Mouse (Mus musculus): ENCODE measurements at regions not wholly inside any gene's neighbourhood (a gene's known extent, or its start where the extent isn't known, plus 50 kb on each side); places are given as distances from the start of the nearest gene placed in this dataset.

DNA sequence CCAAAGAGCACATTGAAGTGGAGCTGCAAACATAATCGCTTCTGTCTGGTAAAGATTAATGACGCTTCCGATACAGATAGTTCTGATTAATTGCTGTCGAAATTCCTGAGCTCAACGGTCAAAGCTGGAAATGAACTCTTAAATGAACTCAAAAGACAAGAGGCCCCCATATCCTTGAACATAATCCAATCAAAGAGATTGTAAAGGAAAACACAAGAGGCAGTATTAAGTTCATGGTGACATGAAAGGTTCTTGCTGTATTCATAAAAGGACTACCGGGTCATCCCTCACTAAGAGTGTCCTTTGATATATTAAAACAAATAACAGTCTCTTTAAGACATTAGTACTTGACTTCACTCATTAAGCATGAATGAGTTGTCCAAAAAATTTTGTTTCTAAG, 225.4 kb upstream of the Pdzrn3 start:
- Histone ChIP-seq H3K9ac (replicated peaks; ENCODE audit: low read depth, low read length) (no peak overlapping the region), H3K4me2 (replicated peaks; ENCODE audit: low read depth, low read length) (no peak overlapping the region), H3K9me3 (ENCODE audit: control insufficient read depth, low read depth, low read length) (no peaks in the 10 kb centered on the region), H3K4me3 (ENCODE audit: low read depth, low read length) (no peak overlapping the region), H3K36me3 (ENCODE audit: control insufficient read depth, insufficient read depth, low read length) (no peaks in the 10 kb centered on the region), H3K27me3 (ENCODE audit: control insufficient read depth, insufficient read depth, low read length) (no peaks in the 10 kb centered on the region), H3K4me1 (ENCODE audit: control insufficient read depth, insufficient read depth, low read length) (no peaks in the 10 kb centered on the region), H3K27ac (ENCODE audit: low read length) (no peak overlapping the region)
- no peak for ATAC-seq (ENCODE audit: insufficient number of reproducible peaks, insufficient read depth, low FRiP score, low read depth)
- WGBS = 25% methylated on average over 6 of the region's 6 CpGs

DNA sequence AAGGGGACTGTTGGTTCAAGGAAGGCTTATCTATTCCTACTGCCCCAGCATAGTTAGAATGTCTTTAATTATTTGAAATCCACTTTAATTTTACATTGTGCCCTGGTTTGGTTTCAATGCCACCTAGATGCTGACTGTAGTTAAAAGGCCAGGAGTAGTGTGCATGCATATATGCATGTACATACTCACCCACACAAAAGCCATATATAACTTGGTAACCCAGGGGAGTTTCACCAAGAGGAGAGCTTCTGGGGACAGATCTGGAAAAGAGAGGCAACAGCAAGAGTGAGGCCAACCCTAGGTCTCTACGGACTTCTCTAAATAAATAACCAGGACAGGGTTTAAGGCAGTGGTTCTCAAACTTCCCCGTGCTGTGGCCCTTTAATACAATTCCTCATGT, 219.3 kb upstream of the Pdzrn3 start:
- H3K27ac ChIP-seq (ENCODE audit: low read length) = no peak overlapping the region
- H3K27me3 ChIP-seq (ENCODE audit: control insufficient read depth, insufficient read depth, low read length) = no peaks in the 10 kb centered on the region
- no peak overlapping the region for H3K9ac ChIP-seq (replicated peaks; ENCODE audit: low read depth, low read length)
- H3K36me3 ChIP-seq (ENCODE audit: control insufficient read depth, insufficient read depth, low read length) = no peaks in the 10 kb centered on the region
- ATAC-seq (ENCODE audit: insufficient number of reproducible peaks, insufficient read depth, low FRiP score, low read depth) = no peak
- H3K4me1 ChIP-seq (ENCODE audit: control insufficient read depth, insufficient read depth, low read length) = 0 out of 2 replicates have a peak, but pooled peaks cover 2% of the 10 kb centered on the region
- no peaks in the 10 kb centered on the region for H3K9me3 ChIP-seq (ENCODE audit: control insufficient read depth, low read depth, low read length)
- 76% methylated on average over 2 of the region's 2 CpGs for WGBS
- no peak overlapping the region for H3K4me3 ChIP-seq (ENCODE audit: low read depth, low read length)
- no peak overlapping the region for H3K4me2 ChIP-seq (replicated peaks; ENCODE audit: low read depth, low read length)

DNA sequence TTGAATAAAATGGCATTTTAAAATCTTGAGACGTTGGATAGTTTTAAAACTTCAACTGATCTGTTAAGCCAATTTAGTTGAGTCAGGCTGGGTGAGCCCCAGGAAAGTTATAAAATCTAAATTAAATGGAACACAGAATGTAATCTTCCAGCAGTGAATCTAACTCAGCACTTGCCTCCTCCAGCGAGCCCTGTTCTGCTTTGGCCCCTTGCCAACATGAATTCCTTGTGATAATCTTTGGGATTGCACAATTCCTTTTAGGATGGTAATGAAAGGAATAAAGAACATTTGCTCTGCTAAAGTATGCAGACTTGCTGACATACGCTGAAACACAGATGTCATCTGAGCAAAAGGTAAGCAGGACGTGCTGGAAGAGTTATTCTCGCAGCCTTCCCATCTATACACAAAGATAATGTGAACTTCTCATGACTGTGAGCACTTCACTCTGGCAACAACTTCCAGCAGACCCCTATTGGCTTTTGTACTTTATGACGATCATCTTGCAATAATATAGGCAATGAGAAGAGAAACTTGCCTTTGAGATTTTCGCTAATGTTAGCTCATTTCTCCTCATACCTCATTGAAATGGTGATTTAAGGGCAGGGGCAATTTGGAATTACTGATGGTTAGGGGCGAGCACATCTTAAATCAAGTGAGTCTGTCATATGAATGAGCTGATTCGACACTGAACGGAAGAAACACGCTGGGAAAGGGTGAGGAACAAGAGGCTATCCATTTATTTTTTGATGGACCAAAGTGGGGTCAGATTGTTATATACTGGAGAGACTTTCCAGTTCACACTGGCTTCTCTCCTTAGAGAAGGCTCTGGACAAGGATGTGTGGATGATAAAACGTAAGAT, 216.3 kb upstream of the Pdzrn3 start:
- Histone ChIP-seq H3K9me3 (ENCODE audit: control insufficient read depth, low read depth, low read length) (no peaks in the 10 kb centered on the region), H3K9ac (replicated peaks; ENCODE audit: low read depth, low read length) (no peak overlapping the region), H3K4me1 (ENCODE audit: control insufficient read depth, insufficient read depth, low read length) (0 out of 2 replicates have a peak, but pooled peaks cover 2% of the 10 kb centered on the region), H3K36me3 (ENCODE audit: control insufficient read depth, insufficient read depth, low read length) (no peaks in the 10 kb centered on the region), H3K27ac (ENCODE audit: low read length) (no peak overlapping the region), H3K4me2 (replicated peaks; ENCODE audit: low read depth, low read length) (no peak overlapping the region), H3K27me3 (ENCODE audit: control insufficient read depth, insufficient read depth, low read length) (no peaks in the 10 kb centered on the region), H3K4me3 (ENCODE audit: low read depth, low read length) (no peak overlapping the region)
- ATAC-seq (ENCODE audit: insufficient number of reproducible peaks, insufficient read depth, low FRiP score, low read depth) = no peak
- WGBS = 42% methylated on average over 12 of the region's 12 CpGs

DNA sequence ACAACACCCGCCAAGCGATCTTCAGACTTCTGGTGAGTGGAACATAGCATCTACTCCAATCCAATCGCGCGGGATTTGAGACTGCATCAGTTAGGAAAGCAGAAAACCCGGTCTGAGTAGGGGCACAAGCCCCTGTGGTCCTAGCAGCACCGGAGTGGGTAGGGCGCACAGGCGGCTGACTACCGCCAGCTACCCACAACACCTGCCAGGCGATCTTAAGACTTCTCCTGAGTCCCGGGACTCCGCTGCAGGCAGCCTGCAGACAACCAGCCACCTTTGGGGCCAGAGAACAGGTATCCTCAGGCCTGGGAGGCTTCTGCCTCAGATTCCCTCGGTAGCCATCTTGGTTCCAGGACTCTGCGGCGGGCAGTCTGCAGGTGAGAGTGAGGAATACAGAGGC, 208.2 kb upstream of the Pdzrn3 start:
- H3K27ac ChIP-seq (ENCODE audit: low read length) = no peak overlapping the region
- WGBS = 80% methylated on average over 16 of the region's 16 CpGs

DNA sequence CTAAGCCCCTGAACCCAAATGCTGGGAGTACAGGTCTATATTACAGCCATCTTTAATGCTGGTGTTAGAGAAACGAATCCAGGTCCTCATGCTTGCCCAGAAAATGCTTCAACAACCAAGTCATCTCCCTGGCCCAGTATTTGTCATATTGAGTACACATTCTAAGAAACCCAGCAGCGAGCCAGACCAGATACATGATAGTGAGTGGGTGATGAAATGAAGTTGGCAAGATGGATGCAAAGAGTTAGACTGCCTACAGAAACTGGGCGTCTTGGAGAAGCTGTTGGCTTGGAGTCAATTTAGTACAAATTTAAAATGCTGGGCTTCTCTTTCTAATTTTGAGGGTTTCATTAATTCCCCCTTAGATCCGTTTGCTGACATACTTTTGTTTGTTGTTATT, 203.1 kb upstream of the Pdzrn3 start:
- H3K27ac ChIP-seq (ENCODE audit: low read length) = no peak overlapping the region
- no peaks in the 10 kb centered on the region for H3K9me3 ChIP-seq (ENCODE audit: control insufficient read depth, low read depth, low read length)
- H3K4me1 ChIP-seq (ENCODE audit: control insufficient read depth, insufficient read depth, low read length) = no peaks in the 10 kb centered on the region
- ATAC-seq (ENCODE audit: insufficient number of reproducible peaks, insufficient read depth, low FRiP score, low read depth) = no peak
- no peaks in the 10 kb centered on the region for H3K36me3 ChIP-seq (ENCODE audit: control insufficient read depth, insufficient read depth, low read length)
- 81% methylated on average over 4 of the region's 4 CpGs for WGBS
- no peak overlapping the region for H3K4me2 ChIP-seq (replicated peaks; ENCODE audit: low read depth, low read length)
- H3K27me3 ChIP-seq (ENCODE audit: control insufficient read depth, insufficient read depth, low read length) = no peaks in the 10 kb centered on the region
- H3K4me3 ChIP-seq (ENCODE audit: low read depth, low read length) = no peak overlapping the region
- no peak overlapping the region for H3K9ac ChIP-seq (replicated peaks; ENCODE audit: low read depth, low read length)

More for the DNA sequence above, 208.2 kb upstream of the Pdzrn3 start:
- no peaks in the 10 kb centered on the region for H3K9me3 ChIP-seq (ENCODE audit: control insufficient read depth, low read depth, low read length)
- no peak overlapping the region for H3K9ac ChIP-seq (replicated peaks; ENCODE audit: low read depth, low read length)
- H3K36me3 ChIP-seq (ENCODE audit: control insufficient read depth, insufficient read depth, low read length) = no peaks in the 10 kb centered on the region
- no peaks in the 10 kb centered on the region for H3K27me3 ChIP-seq (ENCODE audit: control insufficient read depth, insufficient read depth, low read length)
- no peak overlapping the region for H3K4me2 ChIP-seq (replicated peaks; ENCODE audit: low read depth, low read length)
- no peak for ATAC-seq (ENCODE audit: insufficient number of reproducible peaks, insufficient read depth, low FRiP score, low read depth)
- H3K4me3 ChIP-seq (ENCODE audit: low read depth, low read length) = no peak overlapping the region
- no peaks in the 10 kb centered on the region for H3K4me1 ChIP-seq (ENCODE audit: control insufficient read depth, insufficient read depth, low read length)

DNA sequence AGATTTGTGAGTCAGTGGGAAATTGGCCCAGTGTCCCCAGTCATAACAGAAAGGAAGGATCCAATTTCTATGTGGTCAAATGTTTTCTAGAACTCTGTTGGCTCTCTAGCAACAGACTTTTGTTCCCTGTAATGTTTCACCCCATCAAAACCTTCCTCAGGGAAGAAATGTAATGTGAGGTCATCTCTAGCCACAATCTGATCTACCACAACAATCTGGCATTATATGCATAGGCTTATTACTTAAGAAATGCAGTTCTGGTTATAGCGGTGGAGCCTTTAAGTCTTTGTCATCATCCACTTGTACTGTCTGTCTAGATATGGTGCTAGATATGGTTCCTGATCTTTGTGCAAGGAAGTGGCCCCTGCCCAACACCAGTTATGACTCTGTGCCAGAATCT, 178.4 kb upstream of the Pdzrn3 start:
- no peak overlapping the region for H3K4me3 ChIP-seq (ENCODE audit: low read depth, low read length)
- H3K4me2 ChIP-seq (replicated peaks; ENCODE audit: low read depth, low read length) = no peak overlapping the region
- no peak for ATAC-seq (ENCODE audit: insufficient number of reproducible peaks, insufficient read depth, low FRiP score, low read depth)
- no peak overlapping the region for H3K9ac ChIP-seq (replicated peaks; ENCODE audit: low read depth, low read length)
- no peaks in the 10 kb centered on the region for H3K4me1 ChIP-seq (ENCODE audit: control insufficient read depth, insufficient read depth, low read length)
- no peaks in the 10 kb centered on the region for H3K36me3 ChIP-seq (ENCODE audit: control insufficient read depth, insufficient read depth, low read length)
- H3K9me3 ChIP-seq (ENCODE audit: control insufficient read depth, low read depth, low read length) = no peaks in the 10 kb centered on the region
- no peaks in the 10 kb centered on the region for H3K27me3 ChIP-seq (ENCODE audit: control insufficient read depth, insufficient read depth, low read length)
- H3K27ac ChIP-seq (ENCODE audit: low read length) = no peak overlapping the region
- WGBS = 97% methylated on average over 1 of the region's 1 CpGs

DNA sequence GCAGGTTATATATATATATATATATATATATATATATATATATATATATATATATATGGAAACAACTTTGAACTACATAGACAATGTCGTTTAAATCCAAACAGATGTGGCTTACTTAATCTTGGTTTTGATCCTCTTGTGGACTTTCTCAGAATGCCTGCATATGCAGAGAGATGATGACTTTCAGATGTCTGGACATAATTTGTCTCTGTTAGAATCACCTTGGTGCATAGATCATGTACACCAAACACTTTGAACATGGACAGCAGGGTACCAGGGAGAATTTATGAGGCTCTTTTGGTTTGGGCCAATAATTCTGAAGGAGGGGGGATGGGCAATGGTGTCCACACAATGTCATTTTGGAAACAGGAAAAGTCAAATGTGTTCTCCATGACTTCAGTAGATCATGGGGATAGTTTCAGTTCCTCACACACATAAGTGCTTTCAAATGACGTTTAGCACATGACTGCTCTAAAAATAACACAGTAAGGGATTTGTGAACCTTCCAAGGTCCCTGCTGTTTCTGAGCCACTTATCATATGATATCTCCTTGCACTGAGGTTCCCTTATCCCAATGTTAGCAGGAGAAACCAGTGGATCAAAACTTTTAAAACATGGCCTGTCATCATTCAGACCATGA, 177.4 kb upstream of the Pdzrn3 start:
- H3K4me3 ChIP-seq (ENCODE audit: low read depth, low read length) = no peak overlapping the region
- no peaks in the 10 kb centered on the region for H3K9me3 ChIP-seq (ENCODE audit: control insufficient read depth, low read depth, low read length)
- no peaks in the 10 kb centered on the region for H3K4me1 ChIP-seq (ENCODE audit: control insufficient read depth, insufficient read depth, low read length)
- 28% methylated on average over 2 of the region's 2 CpGs for WGBS
- H3K4me2 ChIP-seq (replicated peaks; ENCODE audit: low read depth, low read length) = no peak overlapping the region
- no peaks in the 10 kb centered on the region for H3K36me3 ChIP-seq (ENCODE audit: control insufficient read depth, insufficient read depth, low read length)
- H3K9ac ChIP-seq (replicated peaks; ENCODE audit: low read depth, low read length) = no peak overlapping the region
- ATAC-seq (ENCODE audit: insufficient number of reproducible peaks, insufficient read depth, low FRiP score, low read depth) = no peak
- H3K27me3 ChIP-seq (ENCODE audit: control insufficient read depth, insufficient read depth, low read length) = no peaks in the 10 kb centered on the region
- no peak overlapping the region for H3K27ac ChIP-seq (ENCODE audit: low read length)

DNA sequence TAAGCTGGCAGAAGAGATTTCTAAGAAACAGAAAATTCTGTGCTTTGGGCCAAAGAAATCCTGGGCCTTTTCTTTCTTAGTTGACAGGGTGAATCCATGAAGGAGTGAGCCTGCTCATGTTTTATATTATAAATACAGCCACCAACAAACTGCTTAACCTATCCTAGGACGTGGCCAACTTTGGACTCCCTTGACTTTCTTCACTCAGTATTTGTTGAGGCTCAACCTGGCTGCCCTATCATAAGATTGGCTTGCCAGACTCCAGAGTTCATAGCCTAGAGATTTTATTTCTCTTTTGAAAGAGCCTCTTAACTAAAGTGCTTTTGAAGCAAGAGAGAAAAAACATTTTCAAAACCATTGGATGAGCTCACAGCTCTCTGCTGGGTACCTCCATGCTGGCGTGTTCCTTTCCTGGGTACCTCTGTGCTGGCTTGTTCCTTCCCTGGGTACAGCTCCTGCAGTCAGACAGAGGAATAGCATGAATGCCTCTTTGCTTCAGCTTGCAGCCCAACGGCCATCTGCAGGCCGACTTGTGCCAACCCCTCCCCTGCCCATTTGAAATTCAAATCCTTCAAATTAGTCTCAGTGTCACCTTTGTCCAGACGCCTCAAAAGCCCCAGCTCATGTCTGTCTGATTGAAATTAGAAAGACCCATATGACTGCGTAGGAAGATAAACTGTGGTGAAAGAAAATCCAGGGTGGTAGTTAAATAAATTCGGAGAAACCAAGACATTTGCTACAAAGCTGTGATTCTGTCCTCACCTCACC, 173.0 kb upstream of the Pdzrn3 start:
- Histone ChIP-seq H3K27me3 (ENCODE audit: control insufficient read depth, insufficient read depth, low read length) (no peaks in the 10 kb centered on the region), H3K4me3 (ENCODE audit: low read depth, low read length) (no peak overlapping the region), H3K9ac (replicated peaks; ENCODE audit: low read depth, low read length) (no peak overlapping the region), H3K9me3 (ENCODE audit: control insufficient read depth, low read depth, low read length) (no peaks in the 10 kb centered on the region), H3K4me2 (replicated peaks; ENCODE audit: low read depth, low read length) (no peak overlapping the region), H3K27ac (ENCODE audit: low read length) (no peak overlapping the region), H3K36me3 (ENCODE audit: control insufficient read depth, insufficient read depth, low read length) (no peaks in the 10 kb centered on the region), H3K4me1 (ENCODE audit: control insufficient read depth, insufficient read depth, low read length) (no peaks in the 10 kb centered on the region)
- ATAC-seq (ENCODE audit: insufficient number of reproducible peaks, insufficient read depth, low FRiP score, low read depth) = no peak
- 33% methylated on average over 7 of the region's 7 CpGs for WGBS
